Mouse (Mus musculus) thymus, adult 2 months (tissue): ENCODE data around the gene Nog. TPM values are rescaled to one million over a fixed set of nuclear protein-coding genes. Genes with fewer than 3 reads are reported as not detected.
A peak's percentile ranks its signal among the peaks of the same experiment; 100 is the strongest.

Experiments used
- DNase-seq: peaks from one replicate; pipeline ENCODE4 v3.0.0; 2021
- H3K27ac ChIP-seq: fragments of 200-500 bp; 2 replicates; pipeline ENCODE4 v1.5.1; 2012; ENCODE audit warnings: low read length, control low read depth; ENCODE audit not compliant: control insufficient read depth, insufficient read depth
- H3K27me3 ChIP-seq: fragments of 200-500 bp; 2 replicates; pipeline ENCODE4 v1.6.1; 2012; ENCODE audit warnings: mild to moderate bottlenecking, low read length, moderate library complexity, mixed read lengths; ENCODE audit not compliant: control insufficient read depth, insufficient read depth
- H3K36me3 ChIP-seq: fragments of 200-500 bp; 2 replicates; pipeline ENCODE4 v1.6.1; 2012; ENCODE audit warnings: mild to moderate bottlenecking, low read length, moderate library complexity; ENCODE audit not compliant: control insufficient read depth, insufficient read depth
- H3K4me1 ChIP-seq: fragments of 200-500 bp; replicated peaks from 2 replicates; pipeline ENCODE4 v1.6.1; 2012; ENCODE audit warnings: low read length; ENCODE audit not compliant: control insufficient read depth, insufficient read depth
- H3K4me3 ChIP-seq: fragments of 200-500 bp; 2 replicates; pipeline ENCODE4 v1.5.1; 2012; ENCODE audit warnings: mild to moderate bottlenecking, low read length, control low read depth, moderate library complexity; ENCODE audit not compliant: control insufficient read depth, insufficient read depth
- CTCF ChIP-seq: fragments of 200-500 bp; IDR thresholded peaks from 2 replicates; pipeline ENCODE4 v1.5.1; 2012; ENCODE audit warnings: mild to moderate bottlenecking, control low read depth, low read length, moderate library complexity, borderline replicate concordance; ENCODE audit not compliant: control insufficient read depth, poor library complexity, insufficient read depth; ENCODE audit errors: extremely low read depth
- POLR2A ChIP-seq: fragments of 200-500 bp; IDR thresholded peaks from 2 replicates; pipeline ENCODE4 v1.6.1; 2012; ENCODE audit warnings: mild to moderate bottlenecking, low read length, control low read depth, moderate library complexity; ENCODE audit not compliant: control insufficient read depth, poor library complexity, insufficient read depth; ENCODE audit errors: extremely low read depth
- WGBS: fragments of 180-500 bp; shearing (Covaris S2); methylation state at CpG from one replicate; pipeline ENCODE4 v1.1.7; 2018; 5-methylcytosine and 5-hydroxymethylcytosine counted together
- polyA plus RNA-seq: library from polyadenylated mRNA; depleted of rRNA; stranded (reverse); fragments of >200 nt; gene quantifications from 2 replicates; pipeline ENCODE4 v1.2.3, GENCODE M21; 2012

Nog gene
- polyA plus RNA-seq, 1 experiment, result 0.53 TPM

DNA sequence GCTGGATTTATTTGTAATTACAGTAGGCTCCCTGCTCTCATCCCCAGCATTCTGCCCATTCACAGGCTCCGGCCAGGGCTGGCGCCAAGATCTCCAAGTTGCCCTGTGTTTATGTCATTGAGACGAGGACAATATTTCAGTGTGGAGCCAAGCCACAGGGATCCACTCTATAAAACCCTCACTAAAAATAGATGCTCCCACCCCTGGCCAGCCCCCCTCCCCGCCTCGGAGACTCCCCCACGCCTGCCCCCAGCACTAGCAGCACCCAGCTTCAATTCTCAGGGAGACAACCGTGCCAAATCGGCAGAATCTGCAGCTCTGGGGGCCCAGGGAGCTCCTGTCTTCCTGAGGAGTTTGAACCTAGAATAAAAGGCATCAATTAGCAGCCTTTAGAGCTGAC is 16.2 kb upstream of the Nog start:
- no peaks in the 10 kb centered on the region for H3K36me3 ChIP-seq
- H3K27me3 ChIP-seq, result no peaks in the 10 kb centered on the region
- H3K4me3 ChIP-seq, result no peak overlapping the region
- no peak for TF ChIP-seq POLR2A
- no peak for TF ChIP-seq CTCF
- WGBS, result 35% methylated on average over 8 of the region's 8 CpGs
- H3K27ac ChIP-seq, result no peak overlapping the region
- H3K4me1 ChIP-seq, result no peaks in the 10 kb centered on the region
- no peak for DNase-seq

DNA sequence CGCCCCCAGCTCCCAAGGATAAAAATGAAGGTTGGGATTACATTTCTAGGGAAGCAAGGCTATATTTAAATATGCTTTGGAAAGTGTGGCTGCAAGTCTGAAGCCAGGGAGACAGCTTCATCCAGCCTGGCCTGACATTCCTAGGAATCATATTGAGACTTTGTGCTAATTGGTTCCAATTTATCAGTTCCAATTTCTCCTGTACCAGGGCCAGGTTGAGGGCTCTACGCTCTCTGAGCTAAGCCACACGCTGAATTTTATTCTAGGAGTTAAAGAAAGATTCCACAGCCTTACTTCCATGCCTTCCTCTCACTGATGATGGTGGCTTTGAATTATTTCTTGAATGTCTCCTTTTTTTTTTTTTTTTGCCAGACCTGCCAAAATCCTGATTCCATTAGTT is 15.6 kb upstream of the Nog start:
- Histone ChIP-seq H3K27me3 (no peaks in the 10 kb centered on the region), H3K4me1 (no peaks in the 10 kb centered on the region), H3K36me3 (no peaks in the 10 kb centered on the region), H3K27ac (no peak overlapping the region), H3K4me3 (no peak overlapping the region)
- no peak for TF ChIP-seq CTCF
- TF ChIP-seq POLR2A, result no peak
- 90% methylated on average over 3 of the region's 3 CpGs for WGBS
- no peak for DNase-seq

DNA sequence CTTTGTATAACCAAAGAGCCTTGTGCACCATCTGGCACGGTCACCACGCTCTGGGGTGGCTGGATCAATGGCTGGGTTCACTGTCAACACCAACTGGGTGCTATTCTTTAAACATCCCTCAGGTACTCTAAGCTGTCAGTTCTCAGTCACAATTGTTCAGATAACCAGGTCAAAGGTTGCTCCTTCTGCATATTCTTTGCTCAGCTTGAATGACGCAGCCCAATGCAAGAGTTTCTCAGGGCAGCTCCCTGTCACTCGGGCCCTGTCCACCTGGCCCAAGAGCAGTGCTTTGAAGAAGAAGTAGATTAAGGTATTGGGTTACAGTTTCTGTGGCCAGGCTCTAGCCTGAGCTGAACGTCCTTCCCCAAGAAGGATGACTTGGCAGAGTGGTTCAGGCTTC is 12.2 kb upstream of the Nog start:
- WGBS, result 54% methylated on average over 5 of the region's 5 CpGs
- no peaks in the 10 kb centered on the region for H3K27me3 ChIP-seq

DNA sequence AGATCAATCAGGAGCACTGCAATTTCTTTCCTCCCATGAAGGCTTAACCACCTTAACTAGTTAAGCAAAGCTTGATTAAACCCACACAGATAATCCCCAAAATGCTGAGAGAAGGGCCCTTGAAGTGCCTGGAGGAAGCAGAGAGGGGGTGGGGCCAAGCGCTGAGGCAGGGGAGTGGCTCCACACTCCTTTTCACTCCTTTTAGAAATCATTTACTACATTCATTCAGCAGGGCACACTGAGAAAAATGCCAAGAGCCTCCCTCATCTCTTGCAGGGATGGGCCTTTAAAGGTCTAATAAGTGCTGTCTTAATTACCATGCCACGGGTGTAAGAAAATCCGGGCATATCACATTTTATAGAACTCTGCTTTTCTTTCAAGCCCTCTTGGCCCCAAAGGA is 10.2 kb upstream of the Nog start:
- no peak for TF ChIP-seq CTCF
- no peak for TF ChIP-seq POLR2A
- 60% methylated on average over 3 of the region's 3 CpGs for WGBS
- H3K27me3 ChIP-seq, result no peaks in the 10 kb centered on the region; the same call in 1 of the 2 replicates
- H3K36me3 ChIP-seq, result no peaks in the 10 kb centered on the region
- H3K27ac ChIP-seq, result no peak overlapping the region
- H3K4me3 ChIP-seq, result no peak overlapping the region
- DNase-seq, result no peak
- H3K4me1 ChIP-seq, result no peaks in the 10 kb centered on the region

More for the DNA sequence above, 12.2 kb upstream of the Nog start:
- Histone ChIP-seq H3K4me1 (no peaks in the 10 kb centered on the region), H3K36me3 (no peaks in the 10 kb centered on the region), H3K4me3 (no peak overlapping the region), H3K27ac (no peak overlapping the region)
- DNase-seq, result no peak
- no peak for TF ChIP-seq POLR2A
- TF ChIP-seq CTCF, result no peak

DNA sequence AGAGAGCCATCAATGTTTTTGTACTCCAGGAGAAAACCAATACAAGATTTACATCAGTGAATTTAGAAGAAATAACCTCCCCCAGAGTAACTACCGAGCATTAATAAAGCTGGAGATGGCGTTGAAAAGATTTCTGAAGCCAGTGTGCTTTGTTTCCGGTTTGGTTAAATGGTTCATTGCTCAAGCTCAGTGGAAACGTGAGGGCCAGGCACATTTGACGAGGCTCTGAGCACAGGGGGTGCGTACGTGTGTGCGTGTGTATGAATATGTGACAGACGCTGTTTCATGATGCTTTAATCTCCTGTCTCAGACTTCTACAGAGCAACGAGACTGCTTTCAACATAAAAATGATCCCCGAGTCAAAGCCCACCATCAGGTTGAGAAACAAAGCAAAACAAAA is 8.1 kb upstream of the Nog start:
- Histone ChIP-seq H3K27me3 (peaks cover 2% of the 10 kb centered on the region; the same call in 1 of the 2 replicates), H3K4me3 (no peak overlapping the region), H3K4me1 (no peaks in the 10 kb centered on the region), H3K36me3 (no peaks in the 10 kb centered on the region), H3K27ac (no peak overlapping the region)
- no peak for TF ChIP-seq CTCF
- no peak for TF ChIP-seq POLR2A
- WGBS, result 86% methylated on average over 11 of the region's 11 CpGs
- no peak for DNase-seq

DNA sequence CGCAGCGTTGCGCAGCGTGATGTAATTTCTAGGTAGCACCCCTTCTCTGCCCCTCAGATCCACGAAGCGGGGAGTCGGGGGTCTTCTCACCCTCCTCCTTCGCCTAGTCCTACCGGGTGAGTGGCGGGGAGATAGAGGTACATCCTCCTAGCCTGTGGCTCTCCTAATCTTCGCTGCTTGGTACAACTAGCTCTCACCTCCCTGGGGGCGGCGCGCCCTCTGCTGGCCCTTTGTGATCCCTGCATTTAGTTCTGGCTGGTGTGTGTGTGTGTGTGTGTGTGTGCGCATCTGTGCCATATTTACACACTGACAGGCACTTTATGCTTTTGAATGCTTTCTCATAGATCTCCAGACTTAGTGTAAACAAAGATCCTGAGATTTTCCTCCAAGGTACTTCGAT is 1.3 kb upstream of the Nog start:
- DNase-seq, result peak; percentile 86
- peak overlapping the region; percentile 43 for H3K4me3 ChIP-seq
- 3% methylated on average over 16 of the region's 16 CpGs for WGBS
- peaks cover 17% of the 10 kb centered on the region for H3K4me1 ChIP-seq
- no peaks in the 10 kb centered on the region for H3K36me3 ChIP-seq
- TF ChIP-seq POLR2A, result no peak
- TF ChIP-seq CTCF, result peak; percentile 94
- H3K27me3 ChIP-seq, result peaks cover 21% of the 10 kb centered on the region
- no peak overlapping the region for H3K27ac ChIP-seq

DNA sequence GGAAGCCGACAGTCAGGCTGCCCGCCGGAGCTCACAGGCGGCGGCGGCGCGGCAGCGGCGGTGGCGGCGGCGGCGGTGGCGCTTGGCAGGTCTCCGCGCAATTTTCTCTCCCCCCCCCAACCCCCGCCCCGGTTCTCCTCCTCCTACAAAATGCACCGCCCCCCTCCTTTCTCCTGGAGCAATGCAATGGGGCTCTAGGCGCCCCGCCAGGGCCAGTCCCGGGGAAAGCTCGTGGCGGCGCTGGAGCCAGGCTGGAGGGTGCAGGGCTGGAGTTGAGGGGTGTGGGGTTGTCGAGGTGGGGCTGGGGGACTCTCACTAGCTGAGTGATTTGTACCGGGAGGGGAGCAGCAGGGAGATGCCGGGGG is 666 bp upstream of the Nog start:
- DNase-seq, result peak; percentile 39
- Histone ChIP-seq H3K4me1 (peaks cover 17% of the 10 kb centered on the region), H3K27ac (no peak overlapping the region), H3K27me3 (peaks cover 21% of the 10 kb centered on the region), H3K4me3 (peak overlapping the region; percentile 43), H3K36me3 (no peaks in the 10 kb centered on the region)
- TF ChIP-seq POLR2A (no peak), CTCF (no peak)
- 2% methylated on average over 29 of the region's 29 CpGs for WGBS
